Mouse (Mus musculus) kidney, adult 18-20 months (tissue): Measurements from ENCODE around the gene Shd.

ENCODE experiments used
- DNase-seq: peaks from one replicate; pipeline ENCODE4 v3.0.0; 2021

Shd gene

GRCm38 (mm10) chr17:56008356-56009087, 38.3 kb downstream of the Shd start:
- peak; percentile 89 for DNase-seq

GRCm38 (mm10) chr17:56009088-56009961, 39.1 kb downstream of the Shd start:
- peak; percentile 94 for DNase-seq

GRCm38 (mm10) chr17:56009962-56010240, 39.6 kb downstream of the Shd start:
- DNase-seq = no peak

GRCm38 (mm10) chr17:56010255-56010654, 40.0 kb downstream of the Shd start:
- no peak for DNase-seq

GRCm38 (mm10) chr17:56010681-56011080, 40.4 kb downstream of the Shd start:
- peak; percentile 83 for DNase-seq

GRCm38 (mm10) chr17:56011441-56011840, 41.2 kb downstream of the Shd start:
- no peak for DNase-seq

GRCm38 (mm10) chr17:56015293-56015692, 45.0 kb downstream of the Shd start:
- DNase-seq = no peak

- DNase-seq = no peak
These were observed 46.1 kb downstream of the Shd start for GRCm38 (mm10) chr17:56016382-56016781.

- DNase-seq = no peak
These were observed 46.8 kb downstream of the Shd start for GRCm38 (mm10) chr17:56016793-56017785.

- DNase-seq = no peak
These were observed 47.6 kb downstream of the Shd start for GRCm38 (mm10) chr17:56017848-56018247.

GRCm38 (mm10) chr17:56018347-56019131, 48.3 kb downstream of the Shd start:
- peak; percentile 64 for DNase-seq

GRCm38 (mm10) chr17:56020400-56021084, 50.3 kb downstream of the Shd start:
- DNase-seq = no peak

- DNase-seq = no peak
These were observed 51.1 kb downstream of the Shd start for GRCm38 (mm10) chr17:56021161-56021910.

GRCm38 (mm10) chr17:56022131-56022988, 52.1 kb downstream of the Shd start:
- no peak for DNase-seq

- DNase-seq = no peak
These were observed 52.7 kb downstream of the Shd start for GRCm38 (mm10) chr17:56022989-56023290.

GRCm38 (mm10) chr17:56023386-56023785, 53.1 kb downstream of the Shd start:
- no peak for DNase-seq

GRCm38 (mm10) chr17:56024476-56024875, 54.2 kb downstream of the Shd start:
- DNase-seq = no peak

- DNase-seq = no peak
These were observed 54.7 kb downstream of the Shd start for GRCm38 (mm10) chr17:56024931-56025330.
